Mouse (Mus musculus) lung, adult 2 months (tissue): ENCODE results near the gene Klhl25.

Experiments used
- CTCF ChIP-seq: fragments of 200-500 bp; IDR thresholded peaks from 2 replicates; pipeline ENCODE4 v1.5.1; 2011; ENCODE audit warnings: mild to moderate bottlenecking, low read length, control low read depth; ENCODE audit not compliant: insufficient read depth
- POLR2A ChIP-seq: fragments of 200-500 bp; IDR thresholded peaks from 2 replicates; pipeline ENCODE4 v1.6.1; 2011; ENCODE audit warnings: low read depth, mild to moderate bottlenecking, control low read depth, low read length, borderline replicate concordance; ENCODE audit errors: extremely low read depth

DNA sequence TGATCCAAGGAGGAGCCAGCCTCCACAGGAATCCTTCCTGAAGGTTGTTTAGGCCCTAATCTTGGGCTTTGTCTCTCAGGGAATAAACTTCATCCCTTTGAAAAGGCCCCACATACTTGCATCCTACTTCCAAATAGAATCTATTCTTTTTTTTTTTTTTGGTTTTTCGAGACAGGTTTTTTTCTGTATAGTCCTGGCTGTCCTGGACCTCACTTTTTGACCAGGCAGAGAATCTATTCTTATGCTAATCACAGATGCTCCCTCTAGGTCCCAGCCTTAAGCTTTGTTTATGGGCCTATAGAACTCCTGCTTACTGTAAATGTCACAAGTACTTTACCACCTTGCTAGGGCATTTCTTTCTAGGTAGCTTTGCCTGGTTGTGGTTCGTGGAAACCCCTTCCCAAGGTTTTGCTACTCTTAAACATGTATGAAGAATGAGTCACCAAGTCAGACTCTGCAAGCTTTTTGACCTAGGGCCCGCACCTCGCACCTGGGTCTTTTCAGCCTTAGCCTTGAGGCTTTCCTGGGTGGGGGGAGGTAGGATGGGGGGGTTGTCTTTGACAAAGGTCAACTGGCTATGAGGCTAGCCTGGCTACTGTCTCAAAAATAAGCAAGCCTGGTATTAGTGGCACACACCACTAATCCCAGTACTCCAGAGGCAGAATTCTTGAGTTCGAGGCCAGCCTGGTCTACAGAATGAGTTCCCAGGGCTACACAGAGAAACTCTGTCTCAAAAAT, 46.3 kb upstream of the Klhl25 start:
- TF ChIP-seq POLR2A: no peak
- TF ChIP-seq CTCF: no peak
